Mouse (Mus musculus): ENCODE data around the gene Frk. TPM values are rescaled to one million over a fixed set of nuclear protein-coding genes. Genes with fewer than 3 reads are reported as not detected.
"Not testable (repeated sequence)": the region's sequence is repeated elsewhere in the genome, so short reads cannot be mapped to it uniquely, and the experiment has no call there.

Gene Frk
- 0.98 and 1.3 TPM in 2 replicates for polyA plus RNA-seq (2015; fragmentation: Nextera tagmentation; extraction: Ambion mirVana)

DNA sequence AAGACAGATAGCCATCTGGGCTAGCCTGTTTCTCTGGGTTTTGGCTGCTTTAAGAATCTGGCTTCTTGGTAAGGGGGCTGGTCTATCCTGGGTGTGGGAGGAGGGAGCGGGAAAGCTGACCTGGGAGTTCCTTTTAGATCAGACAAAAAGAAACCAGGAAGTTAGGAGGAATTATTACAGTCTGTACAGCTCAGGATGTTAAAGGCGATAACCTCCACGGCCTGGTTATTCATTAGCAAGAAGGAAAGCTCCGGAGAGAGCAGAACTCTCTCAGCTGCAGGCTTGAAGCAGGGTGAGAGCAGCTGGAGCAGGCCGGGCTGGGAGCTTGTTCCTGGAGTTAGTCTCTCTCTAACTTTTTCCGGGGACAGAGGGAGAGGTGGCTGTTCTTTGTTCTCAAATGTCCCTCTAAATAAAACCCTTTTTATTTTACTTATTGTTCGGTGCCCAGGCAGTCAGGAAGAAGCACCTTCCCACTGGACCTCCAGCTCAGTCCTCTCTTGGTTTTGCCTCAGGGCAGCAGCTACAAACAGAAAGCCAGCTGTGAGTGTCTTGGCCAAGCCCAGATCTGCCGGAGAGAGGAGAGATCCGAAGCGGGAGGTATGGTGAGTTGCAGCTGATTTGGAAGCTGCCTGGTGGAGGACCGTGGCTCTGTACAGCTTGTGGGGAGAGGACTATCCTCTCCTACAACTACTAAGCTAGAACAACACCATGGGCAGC, at the start of gene Frk:
Gene Frk, plus strand, starts transcription at position 103 of the 717 bp plus-strand sequence.
- no peak for DNase-seq (ENCODE audit: low spot score)

DNA sequence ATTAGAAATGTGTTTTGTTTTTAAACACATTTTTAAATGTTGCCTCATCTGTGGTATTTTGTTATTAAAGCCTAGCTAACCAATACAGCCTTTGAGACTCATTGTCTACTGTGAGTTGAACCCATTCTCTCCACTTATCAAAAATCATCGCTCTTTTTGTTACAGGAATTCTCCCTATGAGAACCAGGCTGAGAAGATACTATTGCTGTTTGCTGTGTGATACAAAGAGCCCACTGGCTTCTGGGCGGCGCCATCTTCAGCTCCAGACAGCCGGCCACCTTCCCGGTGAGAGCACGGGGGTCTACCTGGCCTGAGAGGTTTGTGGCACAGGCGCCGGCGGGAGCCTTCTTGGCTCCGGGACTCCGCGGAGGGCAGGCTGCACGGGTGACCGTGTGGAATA, 49.0 kb upstream of the Frk start:
- DNase-seq (ENCODE audit: low spot score), result not testable (repeated sequence)

DNA sequence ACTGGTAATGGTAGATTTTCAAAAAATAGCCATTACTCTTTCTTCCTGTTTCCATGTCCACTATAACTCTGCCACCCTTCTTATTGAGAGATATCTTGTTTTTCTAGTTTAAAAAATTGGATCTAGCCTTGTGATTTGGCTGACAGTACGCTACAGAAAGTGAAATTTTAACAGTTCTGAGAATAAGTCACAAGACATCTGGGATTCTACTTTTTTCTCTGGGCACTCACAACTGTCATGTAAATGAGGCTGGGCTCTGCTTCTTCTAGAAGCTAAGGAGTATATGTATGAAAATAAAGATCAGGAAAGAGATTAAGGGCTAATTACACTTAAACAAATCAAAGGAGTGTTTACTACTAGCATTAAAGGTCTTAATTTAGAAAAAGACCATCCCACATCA, 33.7 kb upstream of the Frk start:
- no peak for DNase-seq (ENCODE audit: low spot score)

DNA sequence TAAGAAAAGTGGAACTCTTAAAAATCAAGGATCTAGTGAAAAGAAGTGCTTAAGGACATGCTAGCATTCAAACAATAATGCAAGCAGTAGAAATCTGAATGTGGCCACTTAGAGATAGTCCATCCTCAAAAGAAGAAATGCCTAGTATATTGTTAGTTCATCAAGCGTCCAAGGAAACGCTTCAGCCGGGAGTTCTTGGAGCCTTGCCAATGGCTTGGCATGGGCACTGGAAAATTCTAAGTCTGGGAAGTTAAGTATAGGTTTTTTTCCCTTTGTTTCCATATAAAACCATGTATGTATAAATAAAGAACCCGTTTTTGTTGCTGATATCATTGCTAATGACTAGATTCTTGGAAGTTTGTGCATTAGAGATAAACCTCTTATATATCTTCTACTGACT, 21.7 kb upstream of the Frk start:
- no peak for DNase-seq (ENCODE audit: low spot score)

DNA sequence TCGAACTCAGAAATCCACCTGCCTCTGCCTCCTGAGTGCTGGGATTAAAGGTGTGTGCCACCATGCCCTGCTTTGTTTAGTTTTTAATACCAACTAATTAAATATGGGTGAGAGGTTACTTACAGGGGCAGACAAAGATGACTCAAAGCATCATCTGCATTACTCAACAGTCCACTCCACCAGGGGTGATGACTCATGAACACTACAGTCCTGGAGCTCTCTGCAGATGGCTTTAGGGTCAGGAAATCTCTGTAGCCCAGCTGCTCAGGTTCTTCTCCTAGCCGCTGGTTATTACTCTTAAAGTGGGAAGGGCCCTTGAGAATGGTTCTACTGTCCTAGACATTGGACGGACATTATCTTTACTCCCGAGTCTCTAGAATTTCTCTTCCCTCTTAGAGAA, 18.9 kb upstream of the Frk start:
- no peak for DNase-seq (ENCODE audit: low spot score)

DNA sequence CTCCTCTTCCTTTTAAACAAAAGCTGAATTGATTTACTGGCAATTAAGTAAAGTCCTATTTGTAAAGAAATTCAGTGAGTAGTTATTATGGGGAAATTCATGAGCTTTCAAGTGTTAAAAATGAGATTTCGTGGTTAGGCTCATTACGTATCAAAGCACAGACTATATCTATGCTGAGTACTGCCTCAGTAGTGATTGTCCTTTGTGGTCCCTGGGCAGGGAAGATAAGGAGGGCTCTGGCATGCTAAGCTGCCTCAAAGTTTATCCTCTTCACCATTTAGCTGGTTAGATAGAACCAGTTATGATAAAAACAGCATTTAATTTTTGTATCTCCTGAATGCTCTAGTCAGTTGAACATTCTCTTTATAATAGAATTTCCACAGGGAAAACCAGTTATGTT, 14.2 kb upstream of the Frk start:
- DNase-seq (ENCODE audit: low spot score), result no peak

DNA sequence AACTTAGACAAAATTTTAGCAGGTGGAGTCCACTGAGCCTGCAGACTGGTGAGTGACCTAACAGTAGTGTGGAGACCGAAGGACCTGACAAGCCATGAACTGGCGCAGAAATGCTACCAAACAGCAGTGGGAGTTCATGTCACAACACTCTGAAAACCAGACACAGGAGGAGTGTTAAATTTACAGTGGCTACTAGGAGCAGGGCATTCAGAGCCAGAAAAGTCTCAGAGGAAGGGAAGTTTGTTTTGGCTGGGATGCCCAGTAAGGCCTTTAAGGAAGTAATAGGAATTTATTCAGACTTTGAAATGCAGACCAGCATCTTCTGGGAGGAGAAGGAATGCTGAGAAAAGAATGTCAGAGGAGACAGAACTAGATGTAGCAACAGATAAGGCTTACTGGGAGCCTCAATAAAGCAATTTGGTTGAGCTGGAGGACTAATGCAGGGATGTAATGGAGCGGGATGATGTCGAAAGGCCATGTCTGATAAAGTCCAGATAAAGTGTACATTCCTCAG, 3.2 kb upstream of the Frk start:
- no peak for DNase-seq (ENCODE audit: low spot score)

DNA sequence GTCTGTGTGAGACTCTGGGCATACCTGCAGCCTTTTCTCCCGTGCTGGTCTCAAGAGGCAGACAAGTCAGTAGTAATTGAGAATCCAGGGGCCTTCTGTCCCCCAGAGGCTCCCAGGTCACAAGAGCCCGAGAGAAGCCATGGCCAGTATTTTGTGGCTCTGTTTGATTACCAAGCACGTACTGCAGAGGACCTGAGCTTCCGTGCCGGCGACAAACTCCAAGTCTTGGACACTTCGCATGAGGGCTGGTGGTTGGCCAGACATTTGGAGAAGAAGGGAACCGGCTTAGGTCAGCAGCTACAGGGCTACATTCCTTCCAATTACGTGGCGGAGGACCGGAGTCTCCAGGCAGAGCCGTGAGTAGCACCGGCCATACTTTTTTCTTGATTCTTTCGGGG, 814 bp downstream of the Frk start:
- no peak for DNase-seq (ENCODE audit: low spot score)

DNA sequence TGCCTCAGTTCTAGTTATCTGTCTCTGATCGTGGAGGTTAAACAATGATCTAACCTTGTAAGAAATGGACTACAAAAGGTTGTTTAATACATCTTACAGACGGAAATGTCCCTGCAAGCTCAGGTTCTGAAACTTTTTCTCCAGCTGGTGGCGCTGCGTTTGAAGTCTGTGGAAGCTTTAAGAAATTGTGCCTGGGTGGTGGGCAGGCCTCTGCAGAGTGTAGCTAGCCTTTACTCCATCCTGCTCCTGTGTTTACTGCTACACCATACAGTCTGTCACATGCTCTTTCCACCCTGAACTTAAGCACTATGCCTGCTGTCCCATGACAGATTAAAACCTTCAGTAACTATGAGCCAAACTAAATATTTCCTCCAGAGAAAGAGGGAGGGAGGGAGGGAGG, 1.9 kb downstream of the Frk start:
- no peak for DNase-seq (ENCODE audit: low spot score)

DNA sequence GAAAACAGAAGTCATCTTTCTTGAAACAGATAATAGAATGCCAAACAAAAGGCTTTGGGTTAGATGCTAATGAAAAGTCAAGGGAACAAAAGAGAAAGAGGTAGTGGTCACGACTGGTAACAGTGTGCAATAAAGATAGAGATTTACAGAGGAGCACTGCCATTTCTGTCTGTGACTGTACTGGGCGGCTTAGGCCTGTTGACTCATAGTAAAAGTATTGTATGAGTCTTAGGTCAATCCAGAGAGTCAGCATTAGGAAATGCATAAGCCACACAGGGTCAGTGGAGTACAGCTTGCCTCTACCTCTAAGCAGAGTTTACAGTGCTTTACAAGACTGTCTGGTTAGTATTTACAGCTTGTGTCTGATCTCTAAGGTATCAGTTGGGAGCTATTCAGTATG, 24.6 kb downstream of the Frk start:
- no peak for DNase-seq (ENCODE audit: low spot score)

DNA sequence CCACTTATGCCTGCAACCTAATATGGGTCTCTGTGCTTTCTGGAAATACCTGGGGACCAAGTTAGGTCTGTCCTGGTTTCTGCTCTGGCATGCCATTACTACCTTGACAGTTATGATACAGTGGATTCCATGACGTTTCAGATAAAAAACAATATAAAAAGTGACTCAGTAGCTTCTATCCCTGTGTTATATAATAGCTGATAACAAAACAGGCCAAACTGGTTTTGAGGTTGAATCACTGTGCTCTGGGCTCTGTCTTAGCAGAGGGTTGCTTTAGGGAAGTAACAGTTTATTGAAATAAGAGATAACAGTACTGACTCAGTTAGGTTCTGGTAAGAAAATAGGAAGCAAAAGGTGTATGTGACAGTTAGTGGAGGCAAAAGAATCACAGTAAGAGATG, 25.4 kb downstream of the Frk start:
- DNase-seq (ENCODE audit: low spot score), result no peak

DNA sequence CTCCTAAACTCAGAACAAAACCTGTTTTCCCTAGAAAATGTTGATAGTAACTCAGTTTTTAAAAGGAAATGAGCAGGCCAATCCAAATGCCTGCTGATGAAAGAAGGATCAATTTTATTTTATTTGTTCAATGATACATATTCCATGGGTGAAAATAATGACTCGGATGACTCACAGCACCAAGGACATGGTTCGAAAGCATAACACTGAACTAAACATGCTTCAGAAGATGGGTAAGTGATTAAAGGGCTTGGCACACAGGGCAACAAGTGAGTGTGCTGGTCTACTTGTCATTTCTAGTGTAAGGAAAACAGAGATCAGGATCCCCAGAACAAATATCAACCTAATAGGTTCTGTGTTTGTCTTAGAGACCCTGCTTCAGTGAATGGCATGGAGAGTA, 26.1 kb downstream of the Frk start:
- no peak for DNase-seq (ENCODE audit: low spot score)

DNA sequence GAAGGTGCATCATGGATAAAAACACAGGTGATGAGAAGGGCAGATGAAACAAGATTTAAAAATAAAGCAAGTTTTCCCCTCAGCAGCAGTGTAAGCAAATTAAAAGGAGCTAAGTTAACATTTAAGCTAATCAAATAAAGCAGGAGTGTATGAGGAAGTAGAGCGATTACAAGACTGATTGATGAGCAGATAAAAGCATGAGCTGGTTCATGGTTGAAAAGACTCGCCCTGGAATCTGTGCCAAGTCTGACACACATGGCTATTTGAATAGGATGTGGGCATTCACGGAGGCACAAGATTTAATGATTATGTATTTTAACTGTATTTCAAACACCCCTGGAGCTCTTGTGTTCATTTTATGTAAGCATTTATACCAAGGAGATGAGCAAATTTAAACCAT, 28.0 kb downstream of the Frk start:
- no peak for DNase-seq (ENCODE audit: low spot score)

DNA sequence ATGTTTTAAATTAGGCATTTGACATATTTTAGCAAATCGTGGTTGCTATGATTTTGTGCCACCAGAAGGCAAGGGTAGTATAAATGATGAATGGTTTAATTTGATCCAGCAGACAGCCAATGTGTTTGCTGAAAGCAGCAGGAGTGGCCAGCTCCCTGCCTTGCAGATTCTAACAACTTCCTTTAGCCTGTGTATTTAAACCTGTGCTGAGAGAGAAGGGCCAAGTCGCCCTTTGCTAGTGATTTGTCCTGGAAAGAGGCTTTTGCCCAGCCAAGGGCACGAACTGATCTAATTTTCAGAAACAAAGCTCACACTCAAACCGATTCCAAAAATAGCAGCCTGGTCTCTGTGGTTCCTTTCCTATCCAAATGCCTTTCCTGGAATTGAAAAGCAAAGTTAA, 29.4 kb downstream of the Frk start:
- DNase-seq (ENCODE audit: low spot score), result no peak

DNA sequence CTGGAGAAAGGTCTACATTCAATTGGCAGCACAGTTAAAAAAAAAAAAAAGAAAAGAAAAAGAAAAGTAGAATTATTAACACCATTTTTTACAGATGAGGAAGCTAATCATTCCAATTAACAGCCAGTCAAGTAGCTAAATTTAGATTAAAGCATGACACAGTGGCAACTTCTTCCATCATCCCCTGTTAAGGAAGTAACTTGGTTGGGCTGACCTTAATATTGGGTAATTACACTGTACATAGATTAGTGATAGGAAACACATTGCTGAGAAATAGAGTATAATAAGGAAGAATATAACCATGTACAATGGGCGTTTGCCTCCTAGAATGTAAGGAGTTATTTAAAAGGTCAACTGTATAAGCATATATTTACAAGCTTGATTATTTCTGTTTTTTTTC, 42.4 kb downstream of the Frk start:
- DNase-seq (ENCODE audit: low spot score), result no peak

DNA sequence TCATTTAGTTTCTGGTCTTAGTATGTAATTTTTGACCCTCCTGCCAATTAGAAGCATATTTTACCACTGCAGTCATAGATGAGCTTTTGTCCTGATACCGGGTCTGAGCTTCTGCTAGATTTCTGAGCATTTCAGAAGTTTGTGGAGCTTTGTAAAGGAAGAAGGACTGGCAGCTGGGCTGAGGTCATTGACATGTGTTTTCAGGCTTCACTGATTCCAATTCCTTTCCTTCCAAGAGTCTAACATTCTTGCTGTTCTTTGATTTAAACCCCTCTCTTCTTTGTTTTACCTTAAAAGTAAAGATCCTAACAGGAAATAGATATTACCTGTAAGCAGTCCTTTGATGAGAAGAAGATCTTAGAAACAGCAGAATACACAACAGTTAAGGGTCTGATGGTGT, 48.6 kb downstream of the Frk start:
- DNase-seq (ENCODE audit: low spot score), result no peak

DNA sequence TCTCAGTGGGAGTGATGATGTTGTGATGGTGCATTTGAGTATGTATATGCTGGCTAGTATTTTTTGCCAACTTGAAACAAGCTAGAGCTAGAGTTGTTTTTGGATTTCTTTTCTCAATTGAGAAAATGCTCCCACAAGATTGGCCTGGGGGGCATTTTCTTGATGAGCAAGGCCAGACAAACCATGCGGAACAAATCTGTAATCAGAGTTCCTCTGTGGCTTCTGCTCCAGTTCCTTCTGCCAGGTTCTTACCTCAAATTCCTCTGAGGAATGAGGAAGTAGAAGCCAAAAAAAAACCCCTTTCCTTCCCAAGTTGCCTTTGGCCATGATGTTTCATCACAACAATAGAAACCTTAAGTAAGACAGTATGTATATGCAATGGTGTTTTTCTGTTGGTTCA, 49.3 kb downstream of the Frk start:
- DNase-seq (ENCODE audit: low spot score), result no peak

DNA sequence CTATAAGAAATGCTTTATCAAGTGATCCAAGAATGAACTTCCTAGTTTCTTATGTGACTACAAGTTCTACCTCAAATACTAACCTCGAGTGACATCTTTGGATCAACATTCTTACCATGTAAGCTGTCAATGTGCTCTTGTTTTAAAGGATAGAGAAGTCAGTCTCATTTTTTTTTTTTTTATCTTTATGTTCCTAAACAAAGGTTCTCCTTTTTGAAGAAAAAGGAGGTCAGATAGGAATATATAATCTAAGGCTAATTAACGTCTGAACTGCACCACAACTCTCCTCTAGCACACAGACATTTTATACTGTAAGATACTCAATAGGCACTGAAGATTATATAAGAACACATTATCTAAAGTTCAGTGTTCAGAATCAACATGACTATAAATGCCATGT, 57.5 kb downstream of the Frk start:
- DNase-seq (ENCODE audit: low spot score), result no peak

DNA sequence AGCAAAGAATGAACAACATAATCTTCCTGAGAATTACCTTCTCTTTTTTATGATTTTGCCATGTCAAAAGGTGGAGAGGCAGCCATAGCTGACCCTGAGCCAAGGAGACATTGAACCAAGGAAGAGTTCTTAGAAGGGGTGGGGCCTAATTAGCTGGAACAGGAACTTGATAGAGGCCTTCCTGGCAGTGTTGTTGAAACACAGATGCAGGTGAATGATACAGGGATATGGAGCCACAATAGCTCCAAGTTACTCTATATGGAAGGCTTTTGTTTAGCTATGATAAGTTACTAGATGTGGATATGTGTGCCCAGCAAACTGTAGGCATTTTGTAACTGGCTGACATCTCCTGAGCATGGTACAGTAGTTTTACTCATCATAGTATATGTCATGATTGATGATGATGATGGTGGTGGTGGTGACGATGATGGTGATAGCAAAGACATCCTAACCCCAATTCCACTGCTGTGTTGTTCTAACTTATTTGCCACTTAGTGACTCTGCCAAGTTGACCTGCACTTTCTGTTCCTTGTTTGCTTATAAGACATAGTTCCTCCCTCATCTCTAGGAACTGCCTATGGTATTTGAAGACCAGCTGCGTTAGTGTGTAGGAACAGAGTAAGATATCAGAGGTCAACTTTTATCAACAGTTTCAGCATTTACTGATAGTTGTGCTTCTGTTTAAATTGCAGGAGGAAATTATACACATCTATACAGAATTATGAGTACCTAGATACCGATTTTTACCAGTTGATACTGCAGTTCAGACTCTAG, 58.7 kb downstream of the Frk start:
- DNase-seq (ENCODE audit: low spot score), result no peak

DNA sequence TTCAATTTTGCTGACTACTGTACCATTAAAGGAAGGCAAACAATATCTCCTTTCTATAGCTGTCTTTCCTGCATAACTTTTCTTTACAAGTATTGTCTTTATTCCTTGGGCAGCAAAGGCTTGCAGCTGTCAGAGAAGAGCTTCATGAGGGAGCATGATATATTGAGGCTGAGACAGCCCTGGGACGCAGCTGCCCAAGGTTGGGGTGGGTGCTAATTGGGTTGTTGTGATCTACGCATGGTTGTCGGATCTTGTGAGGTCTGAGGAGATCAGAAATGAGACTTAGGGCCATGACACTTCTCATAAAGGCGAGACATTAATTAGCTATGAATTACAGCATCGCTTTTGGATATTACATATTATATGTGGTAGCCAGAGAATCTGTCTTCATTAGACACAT, 67.4 kb downstream of the Frk start:
- DNase-seq (ENCODE audit: low spot score), result no peak

DNA sequence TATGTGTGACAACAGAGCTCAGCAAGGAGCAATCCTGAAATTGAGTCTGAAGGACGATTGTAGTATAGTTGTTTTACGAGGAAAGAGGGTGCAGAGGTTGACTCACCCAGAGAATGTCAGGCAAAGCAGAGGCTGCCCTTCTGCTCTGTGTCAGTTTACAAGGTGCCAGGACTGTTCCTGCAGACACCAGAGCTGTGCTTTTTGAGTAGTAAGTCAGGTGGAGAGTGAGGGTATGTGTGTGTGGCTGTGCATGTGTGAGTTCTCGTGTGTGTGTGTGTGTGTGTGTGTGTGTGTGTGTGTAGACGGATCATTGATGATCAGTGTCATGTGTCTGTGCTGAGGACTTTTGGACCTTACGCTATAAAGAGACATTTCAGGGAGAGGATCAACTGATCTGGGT, 68.4 kb downstream of the Frk start:
- no peak for DNase-seq (ENCODE audit: low spot score)

DNA sequence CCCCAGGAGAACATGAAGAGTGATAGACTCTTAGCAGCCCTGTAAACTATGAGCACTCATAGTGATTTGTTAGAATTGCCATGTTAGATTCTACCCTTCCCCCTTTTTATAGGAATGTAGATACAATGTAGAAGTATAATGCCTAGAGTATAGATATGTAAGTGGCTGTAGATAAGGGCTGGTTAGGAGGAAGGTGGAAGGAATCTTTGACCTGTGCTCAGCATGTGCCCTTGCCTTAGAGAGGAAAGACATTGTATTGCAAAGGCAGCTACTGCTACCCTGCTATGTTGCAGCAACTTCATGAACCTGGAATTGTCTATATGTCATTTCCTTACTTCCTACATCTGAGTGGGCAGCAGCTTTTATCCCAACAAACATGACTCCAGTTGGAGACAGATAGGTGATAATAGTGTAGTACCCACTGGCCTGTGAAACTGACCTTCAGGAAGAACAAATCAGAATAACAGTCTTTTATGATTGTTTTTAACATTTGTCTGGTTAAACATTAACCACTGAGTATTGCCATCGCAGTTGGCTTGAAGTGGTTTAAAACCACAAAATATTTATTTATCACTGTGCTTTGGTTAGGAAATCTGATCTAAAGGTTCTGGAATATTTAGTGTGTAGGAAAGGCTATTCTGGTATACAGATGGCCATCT, 80.4 kb downstream of the Frk start:
- no peak for DNase-seq (ENCODE audit: low spot score)
